Mouse (Mus musculus): Measurements from ENCODE around the gene 4933407L21Rik. TPM values are rescaled to one million over a fixed set of nuclear protein-coding genes. Genes with fewer than 3 reads are reported as not detected.
A peak's percentile ranks its signal among the peaks of the same experiment; 100 is the strongest.

4933407L21Rik gene
- total and polyA plus RNA-seq, 3 experiments: 0.17 to 0.71 (median 0.19) TPM

GRCm38 (mm10) chr1:85894231-85894747 is 34.0 kb upstream of the 4933407L21Rik start, which contains the start of gene Itm2c (continued):
- TF ChIP-seq ZMIZ1 (IDR thresholded peaks at IDR 0.05; ENCODE audit: low read depth, low read length) (peak; percentile 50; the same call in 1 of the 2 replicates), MAZ (IDR thresholded peaks at IDR 0.05; ENCODE audit: low read depth, low read length) (no peak), SMC3 (IDR thresholded peaks at IDR 0.05; ENCODE audit: low read depth, low read length) (no peak), CHD2 (IDR thresholded peaks at IDR 0.05; ENCODE audit: low read length) (no peak), ETS1 (conservative IDR thresholded peaks at IDR 0.05; ENCODE audit: low read depth, low read length) (no peak)

DNA sequence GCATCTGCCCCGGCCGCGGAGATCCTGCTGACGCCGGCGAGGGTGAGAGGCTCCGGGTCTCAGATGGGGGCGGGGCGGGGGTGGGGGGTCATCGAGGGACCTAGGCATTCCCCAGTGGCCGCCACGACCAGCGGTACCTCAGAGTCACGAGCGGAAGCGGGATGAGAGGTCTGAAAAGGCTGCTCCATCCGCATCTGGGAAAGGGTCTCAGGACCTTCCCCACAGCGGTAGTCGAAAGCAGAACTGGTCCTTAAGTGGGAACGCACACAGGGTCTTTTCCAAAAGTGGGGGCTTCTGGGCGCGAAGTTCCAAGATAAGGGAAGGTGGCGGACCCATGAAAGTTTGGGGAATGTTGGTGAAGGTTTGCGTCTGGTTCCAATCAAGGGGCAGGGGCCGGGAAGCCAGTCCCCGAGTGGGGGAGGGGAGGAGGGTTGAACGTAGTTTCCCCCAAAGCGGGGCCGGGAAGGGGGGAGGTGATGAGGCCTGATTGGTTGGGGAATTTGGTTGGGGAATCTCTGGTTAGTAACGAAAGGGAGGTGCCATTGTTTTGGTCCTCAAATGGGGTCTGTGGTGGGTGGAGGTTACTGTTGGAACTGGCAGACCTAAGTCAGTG is 33.4 kb upstream of the 4933407L21Rik start:
- no peaks in the 10 kb centered on the region for H3K27me3 ChIP-seq (replicated peaks)
- H3K4me1 ChIP-seq (ENCODE audit: control insufficient read depth in 1 of 2, insufficient read depth in 2 of 2): peaks cover 14 to 40% of the 10 kb centered on the region in 2 experiments
- peak overlapping the region; percentile 92 for H3K27ac ChIP-seq (ENCODE audit: insufficient read depth, low read depth)
- peaks cover 36% of the 10 kb centered on the region for H3K79me2 ChIP-seq (replicated peaks; ENCODE audit: control insufficient read depth, extremely low read depth, insufficient read depth, poor library complexity, severe bottlenecking)
- H3K9me3 ChIP-seq (replicated peaks; ENCODE audit: low read length): peaks cover 3% of the 10 kb centered on the region
- dilution Hi-C loops (cut with MboI; ENCODE audit: extremely low pct_ligation_motif_present, extremely low pct_unique_long_range_greater_than_20kb, low sequenced_read_pairs) (no loop called here), in situ Hi-C loops (cut with MboI; ENCODE audit: low pct_ligation_motif_present, low pct_unique_long_range_greater_than_20kb, low sequenced_read_pairs) (loop anchor here (5.0 kb wide), 1 partner anchor 43 kb away; no protein-coding TSS in a partner anchor)
- H3K4me3 ChIP-seq (replicated peaks in 1 of 3; ENCODE audit: low read depth in 2 of 3, low read length in 2 of 3, poor library complexity in 1 of 3): peak overlapping the region; percentile 83 to 96 (median 86)
- H3K4me2 ChIP-seq (ENCODE audit: insufficient read depth, low read depth, poor library complexity, severe bottlenecking): peak overlapping the region; percentile 54
- H3K9ac ChIP-seq (ENCODE audit: insufficient read depth, low read depth): peak overlapping the region; percentile 86
- H3K36me3 ChIP-seq (replicated peaks in 1 of 2; ENCODE audit: control insufficient read depth in 1 of 2, insufficient read depth in 1 of 2, low read length in 1 of 2): peaks cover 0 to 10% of the 10 kb centered on the region in 2 experiments
- TF ChIP-seq ZMIZ1 (IDR thresholded peaks at IDR 0.05; ENCODE audit: low read depth, low read length): 0 out of 2 replicates have a peak, but pooled peaks have one; percentile 1
- TF ChIP-seq CHD2 (IDR thresholded peaks at IDR 0.05; ENCODE audit: low read length): peak; percentile 59
- no peak for TF ChIP-seq IRF4 (IDR thresholded peaks at IDR 0.05; ENCODE audit: low read depth, low read length)
- no peak for TF ChIP-seq MAX (IDR thresholded peaks at IDR 0.05; ENCODE audit: low read length)
- peak; percentile 51; the same call in 1 of the 2 replicates for TF ChIP-seq BHLHE40 (IDR thresholded peaks at IDR 0.05; ENCODE audit: low read depth, low read length)
- TF ChIP-seq HCFC1 (IDR thresholded peaks at IDR 0.05; ENCODE audit: low read depth, low read length): 0 out of 2 replicates have a peak, but pooled peaks have one; percentile 0
- TF ChIP-seq RCOR1 (conservative IDR thresholded peaks at IDR 0.05; ENCODE audit: low read depth, low read length): no peak
- TF ChIP-seq USF1 (IDR thresholded peaks at IDR 0.05; ENCODE audit: low read depth, low read length): no peak
- no peak for TF ChIP-seq ZNF384 (IDR thresholded peaks at IDR 0.05; ENCODE audit: low read depth, low read length)
- peak; percentile 64 for DNase-seq (ENCODE audit: extremely low read depth)

GRCm38 (mm10) chr1:85895391-85895837 is 32.9 kb upstream of the 4933407L21Rik start:
- Histone ChIP-seq H3K9me3 (replicated peaks; ENCODE audit: low read length) (peaks cover 3% of the 10 kb centered on the region), H3K27ac (ENCODE audit: insufficient read depth, low read depth) (peak overlapping the region; percentile 92), H3K27me3 (replicated peaks) (no peaks in the 10 kb centered on the region), H3K9ac (ENCODE audit: insufficient read depth, low read depth) (peak overlapping the region; percentile 86), H3K4me2 (ENCODE audit: insufficient read depth, low read depth, poor library complexity, severe bottlenecking) (peak overlapping the region; percentile 93), H3K36me3 (replicated peaks in 1 of 2; ENCODE audit: control insufficient read depth in 1 of 2, insufficient read depth in 1 of 2, low read length in 1 of 2) (peaks cover 0 to 10% of the 10 kb centered on the region in 2 experiments), H3K4me3 (replicated peaks in 1 of 3; ENCODE audit: low read depth in 2 of 3, low read length in 2 of 3, poor library complexity in 1 of 3) (peak overlapping the region; percentile 83 to 96 (median 86)), H3K79me2 (replicated peaks; ENCODE audit: control insufficient read depth, extremely low read depth, insufficient read depth, poor library complexity, severe bottlenecking) (peaks cover 41% of the 10 kb centered on the region), H3K4me1 (ENCODE audit: control insufficient read depth in 1 of 2, insufficient read depth in 2 of 2) (peaks cover 14 to 44% of the 10 kb centered on the region in 2 experiments)
- dilution Hi-C loops (cut with MboI; ENCODE audit: extremely low pct_ligation_motif_present, extremely low pct_unique_long_range_greater_than_20kb, low sequenced_read_pairs): no loop called here
- in situ Hi-C loops (cut with MboI; ENCODE audit: low pct_ligation_motif_present, low pct_unique_long_range_greater_than_20kb, low sequenced_read_pairs): no loop called here
- peak; percentile 93 for DNase-seq (ENCODE audit: extremely low read depth)
- TF ChIP-seq EP300 (IDR thresholded peaks at IDR 0.05; ENCODE audit: low read length): peak; percentile 27; the same call in 1 of the 2 replicates
- TF ChIP-seq CTCF (conservative IDR thresholded peaks at IDR 0.05 in 1 of 2, IDR thresholded peaks at IDR 0.05 in 1 of 2; ENCODE audit: low read depth in 2 of 2, low read length in 2 of 2): peak in 1 of 2 experiments; percentile 79; a peak in 2 of 4 replicates
- peak; percentile 34 for TF ChIP-seq HCFC1 (IDR thresholded peaks at IDR 0.05; ENCODE audit: low read depth, low read length)
- peak; percentile 60; the same call in 1 of the 2 replicates for TF ChIP-seq MAFK (IDR thresholded peaks at IDR 0.05; ENCODE audit: insufficient replicate concordance, low read length)
- TF ChIP-seq PAX5 (IDR thresholded peaks at IDR 0.05; ENCODE audit: low read length): no peak
- peak; percentile 74 for TF ChIP-seq MAX (IDR thresholded peaks at IDR 0.05; ENCODE audit: low read length)
- TF ChIP-seq SIN3A (IDR thresholded peaks at IDR 0.05; ENCODE audit: low read length): peak; percentile 49
- TF ChIP-seq NRF1 (IDR thresholded peaks at IDR 0.05; ENCODE audit: low read depth, low read length): no peak
- peak; percentile 67 for TF ChIP-seq ELF1 (IDR thresholded peaks at IDR 0.05; ENCODE audit: low read depth, low read length)
- TF ChIP-seq BHLHE40 (IDR thresholded peaks at IDR 0.05; ENCODE audit: low read depth, low read length): peak; percentile 64
- TF ChIP-seq MXI1 (IDR thresholded peaks at IDR 0.05; ENCODE audit: low read depth, low read length): peak; percentile 58; the same call in 1 of the 2 replicates
- TF ChIP-seq ETS1 (conservative IDR thresholded peaks at IDR 0.05; ENCODE audit: low read depth, low read length): peak; percentile 61
- peak; percentile 45; the same call in 1 of the 2 replicates for TF ChIP-seq TBP (conservative IDR thresholded peaks at IDR 0.05; ENCODE audit: low read depth, low read length)
- peak; percentile 74 for TF ChIP-seq MYC (IDR thresholded peaks at IDR 0.05; ENCODE audit: low read depth, low read length)
- no peak for TF ChIP-seq CHD2 (IDR thresholded peaks at IDR 0.05; ENCODE audit: low read length)
- TF ChIP-seq ZC3H11A (IDR thresholded peaks at IDR 0.05; ENCODE audit: low read depth, low read length): no peak
- TF ChIP-seq SMC3 (IDR thresholded peaks at IDR 0.05; ENCODE audit: low read depth, low read length): peak; percentile 62
- no peak for TF ChIP-seq JUN (IDR thresholded peaks at IDR 0.05; ENCODE audit: insufficient read depth, low read depth, low read length)
- peak; percentile 81 for TF ChIP-seq IRF4 (IDR thresholded peaks at IDR 0.05; ENCODE audit: low read depth, low read length)
- peak; percentile 58 for TF ChIP-seq POLR2A (IDR thresholded peaks at IDR 0.05; ENCODE audit: low read depth, low read length)
- peak; percentile 61 for TF ChIP-seq NELFE (IDR thresholded peaks at IDR 0.05; ENCODE audit: low read depth, low read length)
- TF ChIP-seq RAD21 (IDR thresholded peaks at IDR 0.05; ENCODE audit: low read depth, low read length): peak; percentile 52
